Mouse (Mus musculus): ENCODE data around the gene Prss33. TPM values are rescaled to one million over a fixed set of nuclear protein-coding genes. Genes with fewer than 3 reads are reported as not detected.

The Prss33 gene
- not detected for polyA plus RNA-seq (2017; shearing (Covaris generic))

DNA sequence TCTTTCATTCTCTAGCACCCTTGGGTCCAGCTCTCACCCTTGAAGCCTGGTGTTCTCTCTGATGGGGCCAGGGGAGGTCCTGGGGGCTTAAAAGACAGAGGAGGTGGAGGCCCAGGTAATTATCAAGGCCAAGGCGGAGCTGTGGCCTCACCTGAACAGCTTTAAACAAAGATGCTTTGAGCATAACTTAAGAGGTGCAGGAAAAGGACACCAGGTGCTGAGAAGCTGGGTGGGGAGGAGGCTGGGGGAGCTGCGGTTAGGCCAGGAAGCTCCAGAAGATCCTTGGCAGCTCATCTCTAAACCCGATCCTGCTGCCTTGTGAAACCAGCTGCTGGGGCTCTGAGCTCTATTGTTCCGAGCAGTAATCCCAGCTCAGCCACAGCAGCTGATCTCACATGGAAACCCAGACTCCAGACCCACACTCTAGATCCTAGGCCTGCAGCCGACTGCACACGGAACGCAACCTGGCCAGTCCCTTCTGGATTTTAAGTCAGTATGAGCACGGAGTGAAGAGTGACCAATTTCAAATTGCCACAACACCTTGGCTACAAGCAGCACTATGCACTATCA is at the start of gene Prss33:
Gene Prss33 (minus strand): TSS at position 51 of the 570 bp plus-strand sequence.

DNA sequence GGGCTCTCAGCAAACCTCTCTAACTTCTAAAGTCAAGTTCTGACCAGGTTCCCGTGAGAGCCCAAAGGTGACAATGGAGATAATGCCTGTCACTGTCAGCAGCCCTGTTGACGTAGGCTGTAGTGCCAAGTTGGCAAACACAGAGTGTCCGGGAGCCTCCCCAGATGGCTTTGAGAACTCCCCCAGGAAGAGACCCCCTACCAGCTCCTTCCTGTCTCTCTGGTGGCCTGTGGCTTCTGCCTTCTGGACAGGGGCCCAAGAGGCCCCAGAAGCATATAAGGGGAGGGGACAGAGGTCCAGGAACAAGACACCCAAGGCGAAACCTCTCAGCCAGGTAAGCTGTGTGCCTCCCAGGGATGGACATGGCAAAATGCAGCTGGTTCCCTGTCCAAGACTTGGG is 44.7 kb upstream of the Prss33 start, which contains the start of the genes Dcpp1 and Dcpp2:
Gene Dcpp1 (plus strand): TSS at position 301 of the 400 bp plus-strand sequence.
Gene Dcpp2 (plus strand): TSS at position 305 of the 400 bp plus-strand sequence.

GRCm38 (mm10) chr17:23867756-23868155 is 31.9 kb upstream of the Prss33 start, which contains the start of gene Prss21:
Gene Prss21, plus strand, starts transcription at chr17:23868056.

DNA sequence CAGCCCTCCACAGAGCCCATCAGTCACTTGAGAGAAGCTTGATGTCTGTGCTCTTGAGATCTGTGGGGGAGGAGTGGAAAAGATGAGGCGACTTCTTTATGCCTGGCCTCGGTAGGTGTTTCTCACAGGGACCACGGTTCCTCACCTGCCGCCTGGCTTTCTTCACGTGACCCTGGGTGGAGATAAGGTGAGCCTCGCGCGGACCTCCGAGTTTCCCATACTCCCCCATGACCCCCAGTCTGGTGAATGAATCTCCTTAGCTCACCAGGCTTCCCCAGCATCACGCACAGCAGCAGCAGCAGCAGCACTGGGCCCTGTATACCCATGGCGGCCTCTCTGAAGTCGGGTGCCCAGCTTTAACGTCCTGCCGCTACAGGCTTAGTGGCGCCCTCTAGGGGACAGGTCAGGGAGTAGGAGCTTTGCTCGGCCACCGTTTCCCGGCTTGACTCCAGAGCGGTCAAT is 8.0 kb upstream of the Prss33 start, which contains the start of the genes Prss32 and Prss41:
Gene Prss32 (plus strand): TSS at position 44 of the 462 bp plus-strand sequence.
Gene Prss41 (minus strand): TSS at position 361 of the 462 bp plus-strand sequence.

DNA sequence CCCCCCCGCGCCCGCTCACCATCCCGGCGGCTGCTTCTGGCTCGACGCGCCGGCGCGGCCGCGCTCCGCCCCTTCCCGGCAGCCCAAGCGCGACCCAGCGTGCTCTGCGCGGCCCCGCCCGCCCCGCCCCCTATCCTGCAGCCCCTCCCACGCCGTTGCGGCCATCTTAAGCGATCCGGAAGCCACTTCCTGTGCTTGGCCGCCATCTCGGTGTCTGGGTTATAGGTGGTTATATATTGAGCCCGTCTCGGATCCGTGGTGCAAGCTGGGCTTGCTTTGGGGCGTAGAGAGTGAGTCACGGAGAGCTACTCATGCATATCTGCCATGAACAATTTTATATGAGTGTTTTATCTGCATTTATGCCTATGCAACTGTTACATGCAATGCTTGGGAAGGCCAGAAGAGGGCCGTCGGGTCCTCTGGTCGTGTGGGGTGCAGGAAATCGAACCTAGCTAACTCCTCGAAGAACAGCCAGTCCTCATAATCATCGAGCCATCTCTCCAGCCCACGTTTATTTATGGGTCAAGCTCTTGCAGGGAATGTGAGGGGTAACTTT is 6.7 kb downstream of the Prss33 start, which contains the start of gene Elob:
Gene Elob (minus strand): TSS at position 73 of the 556 bp plus-strand sequence.

GRCm38 (mm10) chr17:23790269-23791078 is 45.4 kb downstream of the Prss33 start, which contains the start of gene Srrm2:
Gene Srrm2, plus strand, starts transcription at chr17:23790532.

DNA sequence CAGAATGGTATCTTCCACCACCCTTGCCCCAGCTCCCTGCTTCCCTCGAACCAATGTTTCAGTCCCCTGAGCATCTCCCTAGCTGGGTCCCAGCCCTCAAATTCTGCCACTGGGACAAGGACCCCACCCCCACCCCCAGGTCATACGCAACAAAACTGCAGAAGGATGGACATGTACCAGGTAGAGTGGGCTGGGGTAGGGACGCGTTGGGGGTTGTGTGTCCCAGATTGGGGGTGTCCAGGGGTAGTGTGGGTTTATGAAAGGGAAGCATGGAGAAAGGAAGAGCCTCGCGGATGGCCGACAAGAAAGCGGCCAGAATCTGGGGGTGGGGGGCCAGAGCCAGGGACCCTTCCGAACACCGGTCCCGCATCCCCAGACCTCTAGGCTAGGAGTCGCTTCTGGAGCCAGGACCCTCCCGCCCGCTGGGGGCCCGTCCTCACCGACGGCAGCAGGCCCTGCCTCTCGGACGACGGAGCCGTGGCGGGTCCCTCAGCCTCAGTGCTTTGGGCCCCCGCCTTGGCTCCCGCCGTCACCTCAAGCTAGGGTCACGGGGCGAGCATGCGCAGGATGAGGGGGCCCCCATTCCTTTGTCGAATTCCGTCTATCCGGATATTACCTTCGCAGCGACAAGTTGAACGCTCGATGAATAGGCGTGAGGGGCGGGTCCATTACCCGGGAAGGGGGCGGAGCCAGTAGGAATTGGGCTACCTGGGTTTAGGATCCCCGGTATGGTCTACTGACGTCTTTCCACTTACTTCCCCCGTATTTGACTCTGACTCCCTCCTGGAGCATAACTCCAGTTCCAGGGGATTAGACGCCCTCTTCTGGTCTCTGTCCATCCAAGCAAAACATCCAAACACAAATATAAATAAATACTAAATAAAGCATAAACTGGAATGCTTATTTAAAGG is 50.0 kb downstream of the Prss33 start, which contains the start of gene Flywch2:
Gene Flywch2 (minus strand): TSS at position 521 of the 911 bp plus-strand sequence.

Other genes with a start within 250 kb of the Prss33 start
- gene Zfp13, start 236.6 kb downstream of the Prss33 start, polyA plus RNA-seq (2017; shearing (Covaris generic)), result not detected
- 4.8 TPM for gene Zscan10, start 235.2 kb downstream of the Prss33 start, polyA plus RNA-seq (2017; shearing (Covaris generic))
- gene Mmp25, start 190.8 kb downstream of the Prss33 start, polyA plus RNA-seq (2017; shearing (Covaris generic)), result 0.25 TPM
- 0.19 TPM for gene Bicdl2, start 175.6 kb downstream of the Prss33 start, polyA plus RNA-seq (2017; shearing (Covaris generic))
- 46.6 TPM for gene Hcfc1r1, start 162.5 kb downstream of the Prss33 start, polyA plus RNA-seq (2017; shearing (Covaris generic))
- 21.0 TPM for gene Thoc6, start 162.2 kb downstream of the Prss33 start, polyA plus RNA-seq (2017; shearing (Covaris generic))
- gene Tnfrsf12a, start 158.6 kb downstream of the Prss33 start, polyA plus RNA-seq (2017; shearing (Covaris generic)), result 20.5 TPM
- gene Cldn6, start 156.8 kb downstream of the Prss33 start, polyA plus RNA-seq (2017; shearing (Covaris generic)), result not detected
- not detected for gene Cldn9, start 152.0 kb downstream of the Prss33 start, polyA plus RNA-seq (2017; shearing (Covaris generic))
- not detected for gene 1520401A03Rik, start 113.3 kb downstream of the Prss33 start, polyA plus RNA-seq (2017; shearing (Covaris generic))
- gene Pkmyt1, start 109.7 kb downstream of the Prss33 start, polyA plus RNA-seq (2017; shearing (Covaris generic)), result 51.3 TPM
- gene Paqr4, start 95.2 kb downstream of the Prss33 start, polyA plus RNA-seq (2017; shearing (Covaris generic)), result 3.1 TPM
- 2.4 TPM for gene Kremen2, start 90.2 kb downstream of the Prss33 start, polyA plus RNA-seq (2017; shearing (Covaris generic))
- gene Flywch1, start 64.5 kb downstream of the Prss33 start, polyA plus RNA-seq (2017; shearing (Covaris generic)), result 25.6 TPM
- gene Flywch2, start 50.0 kb downstream of the Prss33 start, polyA plus RNA-seq (2017; shearing (Covaris generic)), result 1.7 TPM
- 1,161 TPM for gene Srrm2, start 45.5 kb downstream of the Prss33 start, polyA plus RNA-seq (2017; shearing (Covaris generic))
- 389 TPM for gene Elob, start 6.9 kb downstream of the Prss33 start, polyA plus RNA-seq (2017; shearing (Covaris generic))
- not detected for gene Prss32, start 7.8 kb upstream of the Prss33 start, polyA plus RNA-seq (2017; shearing (Covaris generic))
- gene Prss41, start 8.1 kb upstream of the Prss33 start, polyA plus RNA-seq (2017; shearing (Covaris generic)), result 3.6 TPM
- gene Prss21, start 32.0 kb upstream of the Prss33 start, polyA plus RNA-seq (2017; shearing (Covaris generic)), result not detected
- not detected for gene Dcpp1, start 44.8 kb upstream of the Prss33 start, polyA plus RNA-seq (2017; shearing (Covaris generic))
- gene Dcpp2, start 44.8 kb upstream of the Prss33 start, polyA plus RNA-seq (2017; shearing (Covaris generic)), result not detected
- not detected for gene Dcpp3, start 81.4 kb upstream of the Prss33 start, polyA plus RNA-seq (2017; shearing (Covaris generic))
- not detected for gene Sbp, start 105.6 kb upstream of the Prss33 start, polyA plus RNA-seq (2017; shearing (Covaris generic))
- gene Sbpl, start 119.2 kb upstream of the Prss33 start, polyA plus RNA-seq (2017; shearing (Covaris generic)), result not detected
- gene Prss30, start 144.5 kb upstream of the Prss33 start, polyA plus RNA-seq (2017; shearing (Covaris generic)), result 1.9 TPM
- gene Prss22, start 162.0 kb upstream of the Prss33 start, polyA plus RNA-seq (2017; shearing (Covaris generic)), result not detected
- not detected for gene Prss27, start 202.1 kb upstream of the Prss33 start, polyA plus RNA-seq (2017; shearing (Covaris generic))
- 22.5 TPM for gene Kctd5, start 237.4 kb upstream of the Prss33 start, polyA plus RNA-seq (2017; shearing (Covaris generic))